Mouse (Mus musculus) heart, adult 11 months (tissue): Measurements from ENCODE around the gene Dner.

Experiments used
- DNase-seq: peaks from one replicate; pipeline ENCODE4 v3.0.0; 2022

The Dner gene

GRCm38 (mm10) chr1:84628244-84628643 lies 67.8 kb downstream of the Dner start:
- no peak for DNase-seq

DNA sequence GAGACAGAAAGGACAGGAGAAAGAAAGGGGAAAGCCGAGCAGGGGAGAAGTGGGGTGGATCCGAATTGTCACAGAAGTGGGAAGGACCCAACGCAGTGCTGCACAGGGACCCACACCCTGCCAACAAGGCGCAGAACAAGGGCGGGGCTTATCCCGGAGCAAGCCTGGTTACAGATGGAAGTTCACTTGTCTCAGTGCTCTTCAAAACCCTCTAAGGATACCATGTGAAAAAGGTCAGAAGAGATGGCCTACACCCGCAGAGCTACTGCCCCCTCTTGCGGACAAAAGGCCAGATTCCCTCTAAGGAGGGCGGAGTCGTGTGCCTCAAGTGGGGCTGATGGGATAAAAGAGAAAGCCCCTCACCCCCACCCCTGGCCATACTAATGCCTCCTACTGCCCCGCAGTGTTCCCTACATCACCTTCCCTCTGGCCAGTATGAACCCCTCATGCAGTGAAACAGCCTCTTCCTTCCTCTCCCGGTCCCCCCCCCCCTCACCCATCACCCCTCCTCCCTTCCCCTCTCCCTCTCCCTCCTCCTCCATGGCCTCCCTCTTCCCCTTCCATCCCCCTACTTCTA lies 73.0 kb downstream of the Dner start:
- peak; percentile 81 for DNase-seq

- no peak for DNase-seq
Observed at GRCm38 (mm10) chr1:84621308-84621707, 74.7 kb downstream of the Dner start.

- no peak for DNase-seq
Observed at GRCm38 (mm10) chr1:84619131-84619760, 76.8 kb downstream of the Dner start.

GRCm38 (mm10) chr1:84618094-84618493 lies 77.9 kb downstream of the Dner start:
- no peak for DNase-seq

GRCm38 (mm10) chr1:84616133-84616532 lies 79.9 kb downstream of the Dner start:
- no peak for DNase-seq

- no peak for DNase-seq
Observed at GRCm38 (mm10) chr1:84614596-84614995, 81.4 kb downstream of the Dner start.

DNA sequence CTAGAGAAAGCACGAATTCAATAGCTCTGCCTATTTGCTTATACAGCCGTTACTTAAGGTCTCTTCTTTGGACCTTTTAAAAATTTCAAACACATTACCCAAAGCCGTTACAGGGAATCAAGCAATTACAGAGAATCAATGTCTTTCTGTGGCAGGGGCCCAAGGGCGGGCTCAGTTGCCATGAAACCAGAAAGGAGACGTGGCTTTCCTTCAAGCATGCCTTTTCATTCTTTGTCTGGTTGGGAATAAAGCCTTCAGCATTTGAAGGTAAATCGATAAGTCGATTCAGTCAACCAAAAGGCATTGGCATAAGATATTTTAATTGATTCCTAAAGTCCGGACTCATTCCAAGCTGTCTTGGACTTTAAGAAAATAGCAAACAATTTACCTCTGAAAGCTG lies 82.9 kb downstream of the Dner start:
- no peak for DNase-seq

GRCm38 (mm10) chr1:84611331-84611730 lies 84.7 kb downstream of the Dner start:
- no peak for DNase-seq

- DNase-seq, result no peak
Observed at GRCm38 (mm10) chr1:84599025-84599424, 97.0 kb downstream of the Dner start.

- no peak for DNase-seq
Observed at GRCm38 (mm10) chr1:84596023-84596422, 100.0 kb downstream of the Dner start.

- peak; percentile 68 for DNase-seq
Observed at GRCm38 (mm10) chr1:84592394-84592793, 103.6 kb downstream of the Dner start.

GRCm38 (mm10) chr1:84590534-84590933 lies 105.5 kb downstream of the Dner start:
- DNase-seq, result no peak

GRCm38 (mm10) chr1:84585434-84585833 lies 110.6 kb downstream of the Dner start:
- DNase-seq, result no peak

DNA sequence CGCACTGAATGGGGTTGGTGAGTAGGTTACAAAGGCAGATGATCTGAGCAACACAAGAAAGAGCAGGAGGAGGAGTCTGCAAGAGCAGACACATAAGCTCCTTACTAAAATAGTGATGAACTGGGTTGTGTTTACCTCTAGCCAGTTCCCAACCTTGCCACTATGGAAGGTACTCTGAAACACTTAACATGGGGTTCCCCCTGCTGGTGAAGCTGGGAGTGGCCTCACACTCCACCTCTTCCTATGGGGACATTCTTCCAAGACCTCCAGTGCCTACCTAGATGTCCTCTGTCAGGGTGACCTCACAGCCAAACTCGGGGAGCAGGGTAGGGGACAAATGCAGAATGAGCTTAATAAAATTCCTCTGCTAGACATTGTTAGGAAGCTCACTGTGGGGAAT lies 114.2 kb downstream of the Dner start:
- DNase-seq, result peak; percentile 94

- peak; percentile 97 for DNase-seq
Observed at GRCm38 (mm10) chr1:84561841-84562240, 134.2 kb downstream of the Dner start.

DNA sequence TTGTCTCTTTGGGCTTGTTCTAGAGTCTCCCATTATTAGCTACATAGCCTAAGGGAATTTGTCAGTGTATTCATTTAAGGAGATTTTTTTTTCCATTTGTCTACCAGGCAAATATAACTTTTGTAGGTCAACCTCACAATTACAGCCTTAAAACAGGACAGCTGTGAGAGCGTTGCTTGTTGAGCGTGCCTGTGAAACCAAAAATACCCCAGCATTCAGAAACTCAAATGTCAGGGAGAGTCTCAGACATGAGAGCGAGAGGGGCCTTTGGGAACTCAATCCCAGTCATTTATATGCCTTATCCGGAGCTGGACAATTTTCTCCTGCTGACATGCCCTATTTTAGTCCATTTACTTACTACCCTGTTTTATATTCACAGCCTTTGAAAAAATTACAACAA lies 134.6 kb downstream of the Dner start:
- DNase-seq, result peak; percentile 65

- DNase-seq, result peak; percentile 79
Observed at GRCm38 (mm10) chr1:84556546-84557511, 139.2 kb downstream of the Dner start.

DNA sequence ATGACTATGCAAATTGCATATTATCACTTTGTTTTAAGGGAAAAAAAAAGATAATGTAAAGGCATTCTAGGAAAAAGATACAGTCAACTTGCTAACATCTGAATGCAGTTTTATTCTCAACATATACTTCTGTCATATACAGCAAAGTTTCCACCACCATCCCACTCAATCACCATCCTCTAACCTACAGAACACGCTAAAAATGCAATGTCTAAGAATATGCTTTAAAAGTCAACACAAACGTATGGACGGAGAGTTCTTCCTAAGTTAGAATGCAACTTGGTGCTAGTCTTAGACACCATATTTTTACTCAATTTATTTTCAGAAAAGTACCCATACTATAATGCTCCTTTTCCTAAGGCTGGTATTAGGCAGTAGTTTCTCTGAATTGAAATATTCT lies 144.0 kb downstream of the Dner start:
- DNase-seq, result no peak

DNA sequence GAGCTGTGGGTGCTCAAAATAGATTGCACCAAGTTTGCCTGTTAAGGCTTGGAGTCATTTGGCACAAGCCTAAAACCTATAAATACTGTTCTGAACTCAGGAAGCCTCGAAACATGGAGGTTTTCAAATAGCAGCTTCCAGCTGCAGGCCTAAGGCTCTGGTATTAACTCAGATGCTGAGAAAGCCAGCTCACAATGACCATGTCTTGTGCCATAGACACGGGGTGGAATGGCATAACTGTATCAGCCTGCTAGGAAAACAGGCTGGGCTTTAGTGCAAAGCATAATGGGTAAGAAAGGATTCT lies 146.0 kb downstream of the Dner start:
- DNase-seq, result peak; percentile 53

GRCm38 (mm10) chr1:84549367-84550064 lies 146.5 kb downstream of the Dner start:
- peak; percentile 64 for DNase-seq

GRCm38 (mm10) chr1:84536069-84536468 lies 160.0 kb downstream of the Dner start:
- peak; percentile 37 for DNase-seq

GRCm38 (mm10) chr1:84525514-84525913 lies 170.5 kb downstream of the Dner start:
- peak; percentile 63 for DNase-seq
